Mouse (Mus musculus): ENCODE measurements around the gene Arhgap31.
A peak's percentile ranks its signal among the peaks of the same experiment; 100 is the strongest.

Arhgap31 gene

DNA sequence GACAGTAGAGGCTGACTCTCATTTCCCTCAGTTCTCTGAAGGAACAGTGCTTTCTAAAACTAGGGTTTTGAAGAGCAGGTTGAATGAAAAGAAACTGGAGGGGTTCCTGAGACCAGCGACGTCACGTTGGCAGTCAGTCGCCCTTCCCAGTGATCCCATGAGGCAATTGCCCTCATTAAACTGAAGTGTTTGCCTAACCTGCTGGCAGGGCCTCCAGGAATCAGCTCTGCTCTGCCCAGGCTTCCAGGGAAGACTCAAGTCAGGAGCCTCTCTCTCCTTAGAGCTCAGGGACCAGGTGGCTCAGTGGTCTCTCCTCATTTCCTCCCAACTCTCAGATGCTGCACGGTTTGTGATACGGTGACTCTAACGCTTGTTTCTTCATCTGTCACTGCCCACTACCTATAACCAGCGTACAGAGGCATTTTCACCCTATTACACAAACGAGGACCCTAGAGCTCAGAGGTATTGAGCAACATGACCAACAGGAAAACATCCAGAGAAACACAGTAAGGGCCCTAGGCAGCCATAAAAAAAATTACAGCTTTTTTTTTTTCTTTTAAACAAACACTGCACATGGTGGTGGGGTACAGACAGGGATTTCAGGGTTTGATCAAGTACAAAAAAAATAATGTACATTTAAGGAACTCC is 64.2 kb downstream of the Arhgap31 start:
- no peak for DNase-seq

GRCm38 (mm10) chr16:38648155-38648554 is 64.9 kb downstream of the Arhgap31 start:
- DNase-seq = no peak

GRCm38 (mm10) chr16:38644455-38644854 is 68.6 kb downstream of the Arhgap31 start:
- DNase-seq = no peak

- no peak for DNase-seq
These were observed 76.0 kb downstream of the Arhgap31 start for GRCm38 (mm10) chr16:38637085-38637484.

DNA sequence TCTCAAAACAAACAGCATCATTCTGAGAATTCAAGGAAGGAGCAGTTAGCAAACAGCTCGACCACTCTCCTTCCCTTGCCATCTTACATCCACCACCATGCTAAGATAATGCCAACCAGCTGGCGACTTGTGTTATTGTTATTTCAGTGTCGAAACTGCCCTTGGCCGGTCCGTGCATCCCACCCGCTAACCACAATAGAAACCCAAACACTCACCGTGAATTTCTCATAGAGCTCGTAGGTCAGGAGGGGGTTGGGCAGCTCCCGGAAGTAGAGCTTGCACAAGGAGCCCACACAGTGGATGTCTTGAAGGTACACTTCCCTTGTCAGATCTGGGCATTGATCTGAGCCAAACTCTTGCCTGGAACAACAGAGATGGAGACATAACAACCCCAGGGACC is 76.4 kb downstream of the Arhgap31 start:
- DNase-seq = no peak

GRCm38 (mm10) chr16:38635833-38636390 is 77.2 kb downstream of the Arhgap31 start:
- no peak for DNase-seq

DNA sequence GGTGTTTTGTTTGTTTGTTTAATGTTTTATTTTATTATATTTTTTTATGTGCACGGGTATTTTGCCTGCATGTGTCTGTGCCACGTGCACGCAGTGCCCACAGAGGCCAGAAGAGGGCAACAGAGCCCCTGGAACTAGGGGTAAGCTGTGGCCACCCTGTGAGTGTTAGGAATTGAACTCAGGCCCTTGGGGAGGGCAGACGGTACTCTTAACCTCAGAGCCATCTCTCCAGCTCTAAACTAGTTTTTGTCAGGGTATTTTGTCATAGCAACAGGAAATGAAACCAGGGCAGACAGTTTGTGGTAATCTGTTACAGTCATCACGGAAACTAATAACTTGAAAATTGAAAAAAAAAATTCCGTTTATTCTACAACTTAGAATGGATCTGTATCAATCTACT is 80.9 kb downstream of the Arhgap31 start:
- DNase-seq = peak; percentile 78

DNA sequence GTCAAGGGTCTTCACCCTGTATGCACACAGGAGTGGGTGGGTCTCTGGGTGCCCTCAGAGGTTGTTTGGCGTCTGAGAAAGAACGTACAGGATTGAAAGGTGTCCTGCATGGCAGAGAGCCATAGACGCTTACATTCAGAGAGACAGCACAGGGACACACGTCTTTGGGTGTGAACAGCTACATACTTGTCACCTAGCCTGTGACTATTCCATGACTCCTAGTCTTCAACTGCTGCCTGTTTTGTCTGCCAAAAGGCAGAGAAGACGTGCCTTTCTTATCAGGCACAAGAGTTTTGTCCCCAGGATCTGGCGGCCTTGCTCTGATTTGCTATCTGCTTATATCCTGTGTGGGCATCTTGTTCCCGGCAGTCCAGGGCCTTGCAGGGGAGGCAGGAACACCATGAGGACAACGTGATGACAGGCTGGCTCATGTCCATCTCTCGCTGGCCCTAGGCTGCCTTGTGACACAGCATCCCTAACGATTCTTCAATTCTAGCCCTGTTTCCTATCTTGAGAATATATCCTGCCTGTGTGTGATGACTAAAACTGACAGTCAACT is 87.2 kb downstream of the Arhgap31 start:
- peak; percentile 35 for DNase-seq

- DNase-seq = peak; percentile 21
These were observed 87.7 kb downstream of the Arhgap31 start for GRCm38 (mm10) chr16:38625411-38625810.

GRCm38 (mm10) chr16:38624303-38624702 is 88.8 kb downstream of the Arhgap31 start:
- no peak for DNase-seq

- DNase-seq = no peak
These were observed 90.8 kb downstream of the Arhgap31 start for GRCm38 (mm10) chr16:38622283-38622682.

- DNase-seq = no peak
These were observed 92.2 kb downstream of the Arhgap31 start for GRCm38 (mm10) chr16:38620696-38621450.

GRCm38 (mm10) chr16:38619054-38619453 is 94.0 kb downstream of the Arhgap31 start:
- DNase-seq = peak; percentile 70

- no peak for DNase-seq
These were observed 95.1 kb downstream of the Arhgap31 start for GRCm38 (mm10) chr16:38617977-38618376.

- no peak for DNase-seq
These were observed 99.4 kb downstream of the Arhgap31 start for GRCm38 (mm10) chr16:38613646-38614045.

- no peak for DNase-seq
These were observed 100.4 kb downstream of the Arhgap31 start for GRCm38 (mm10) chr16:38612646-38613045.

DNA sequence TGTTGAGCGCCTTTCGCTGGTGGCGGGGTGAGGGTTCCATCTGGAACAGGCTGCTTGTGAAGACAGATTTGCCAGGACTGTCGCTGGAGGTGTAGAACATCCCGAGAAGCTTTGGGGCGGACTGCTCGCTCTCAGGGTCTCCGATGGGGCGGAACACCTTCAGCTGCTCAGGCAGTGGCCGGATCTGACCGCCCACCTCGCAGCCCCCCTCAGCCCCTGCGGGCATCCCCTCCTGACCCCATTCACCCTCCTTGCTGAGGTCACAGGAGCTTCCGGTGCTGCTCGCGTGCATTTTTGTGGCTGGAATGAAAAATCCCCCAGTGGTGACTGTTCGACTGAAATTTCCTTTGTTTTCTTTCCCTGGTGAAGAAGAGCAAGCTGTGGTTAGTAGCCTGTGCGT is 104.0 kb downstream of the Arhgap31 start:
- no peak for DNase-seq

GRCm38 (mm10) chr16:38608687-38609086 is 104.4 kb downstream of the Arhgap31 start:
- no peak for DNase-seq

GRCm38 (mm10) chr16:38606509-38606908 is 106.6 kb downstream of the Arhgap31 start:
- DNase-seq = no peak

DNA sequence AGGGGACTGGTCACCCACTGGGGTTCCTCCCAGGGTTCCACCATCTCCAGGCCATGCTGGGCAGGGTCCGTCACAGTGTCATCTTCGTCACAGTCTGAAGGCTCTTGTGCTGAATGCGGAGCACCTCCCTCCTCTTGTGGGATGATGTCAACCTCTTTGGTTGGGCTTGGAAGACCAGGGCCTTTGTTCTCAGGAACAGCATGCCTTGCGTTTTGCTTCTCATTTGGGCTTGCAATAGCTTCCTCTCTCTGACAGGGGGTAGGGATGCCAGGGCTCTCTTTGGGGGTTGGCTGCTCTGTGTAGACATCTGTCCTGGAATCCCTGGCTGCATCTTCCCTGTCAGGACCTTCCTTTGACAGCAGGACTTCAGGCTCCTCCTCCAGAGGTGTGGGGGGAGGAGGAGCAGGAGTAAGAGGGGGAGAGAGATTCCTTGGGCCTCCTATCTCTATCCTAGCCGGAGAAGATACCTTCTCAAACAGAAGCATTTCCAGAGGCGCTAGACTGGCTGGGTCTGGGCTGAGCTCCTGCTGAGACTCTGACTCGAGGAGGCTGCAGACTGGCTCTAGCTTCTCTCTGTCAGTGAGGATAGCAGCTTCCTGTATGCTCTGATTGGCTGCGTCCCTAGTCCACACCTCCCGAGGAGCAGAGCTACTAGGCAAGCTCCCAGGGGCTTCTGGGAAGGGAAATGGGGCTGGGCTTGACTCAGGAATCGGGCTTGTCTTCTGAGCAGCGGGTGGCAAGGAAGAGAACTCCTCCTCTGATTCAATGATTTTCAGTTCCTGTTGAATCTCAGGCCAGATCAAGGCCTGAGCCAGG is 109.9 kb downstream of the Arhgap31 start:
- no peak for DNase-seq

GRCm38 (mm10) chr16:38598986-38599680 is 113.9 kb downstream of the Arhgap31 start:
- no peak for DNase-seq

DNA sequence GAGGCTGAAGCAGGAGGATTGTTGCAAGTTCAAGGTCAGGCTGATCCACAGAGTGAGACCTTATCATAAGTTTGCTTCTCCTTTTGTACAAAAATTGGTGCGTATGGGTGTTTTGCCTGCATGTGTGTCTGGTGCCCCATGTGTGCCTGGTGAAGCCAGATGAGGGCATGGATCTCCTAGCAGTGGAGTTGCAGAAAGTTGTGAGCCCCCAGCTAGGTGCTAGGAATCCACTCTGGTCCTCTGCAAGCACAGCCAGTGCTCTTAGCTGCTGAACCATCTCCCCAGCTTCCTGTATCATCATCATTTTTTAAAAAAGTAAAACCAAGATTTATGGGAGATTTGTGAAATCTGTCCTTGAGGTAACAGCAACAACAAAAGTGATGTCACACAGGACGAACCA is 116.4 kb downstream of the Arhgap31 start:
- DNase-seq = no peak

Measured in kidney, adult 18-20 months (tissue).